Mouse (Mus musculus) lung, postnatal 0 days (tissue): ENCODE data around the gene Olfr220. TPM values are rescaled to one million over a fixed set of nuclear protein-coding genes. Genes with fewer than 3 reads are reported as not detected.

Experiments used
- ATAC-seq: fragments of 200-750 bp; cut with Nextera tagmentation; 2 replicates; pipeline ENCODE4 v1.8.0; 2017; ENCODE audit warnings: moderate library complexity
- DNase-seq: peaks from one replicate; pipeline ENCODE4 v3.0.0-alpha.2; 2016; ENCODE audit warnings: low spot score
- H3K27ac ChIP-seq: fragments of 300-500 bp; sonication (generic); 2 replicates; pipeline ENCODE4 v1.5.1; 2014; ENCODE audit warnings: antibody characterized with exemption, mild to moderate bottlenecking, low read length, mixed read lengths
- H3K27me3 ChIP-seq: fragments of 300-500 bp; sonication (generic); replicated peaks from 2 replicates; pipeline ENCODE4 v1.6.1; 2014; ENCODE audit warnings: low read length, mixed read lengths; ENCODE audit not compliant: insufficient read depth
- H3K36me3 ChIP-seq: fragments of 300-500 bp; sonication (generic); 2 replicates; pipeline ENCODE4 v1.6.1; 2014; ENCODE audit warnings: low read length, mixed read lengths; ENCODE audit not compliant: insufficient read depth
- H3K4me1 ChIP-seq: fragments of 300-500 bp; sonication (generic); 2 replicates; pipeline ENCODE4 v1.6.1; 2014; ENCODE audit warnings: antibody characterized with exemption, low read depth, low read length, mixed read lengths; ENCODE audit not compliant: insufficient read depth
- H3K4me2 ChIP-seq: fragments of 300-500 bp; sonication (generic); replicated peaks from 2 replicates; pipeline ENCODE4 v1.6.1; 2014; ENCODE audit warnings: low read depth, mild to moderate bottlenecking, low read length, moderate library complexity, mixed read lengths
- H3K4me3 ChIP-seq: fragments of 300-500 bp; sonication (generic); 2 replicates; pipeline ENCODE4 v1.5.1; 2014; ENCODE audit warnings: low read depth, low read length
- H3K9ac ChIP-seq: fragments of 300-500 bp; sonication (generic); replicated peaks from 2 replicates; pipeline ENCODE4 v1.6.1; 2014; ENCODE audit warnings: low read depth, mild to moderate bottlenecking
- H3K9me3 ChIP-seq: fragments of 300-500 bp; sonication (generic); 2 replicates; pipeline ENCODE4 v1.6.1; 2016; ENCODE audit warnings: low read length, mixed read lengths
- CTCF ChIP-seq: IDR thresholded peaks from 2 replicates; pipeline ENCODE4 v1.5.1; 2016; ENCODE audit warnings: antibody characterized with exemption, mild to moderate bottlenecking
- EP300 ChIP-seq: IDR thresholded peaks from 2 replicates; pipeline ENCODE4 v1.6.1; 2016; ENCODE audit warnings: antibody characterized with exemption, mild to moderate bottlenecking, control low read depth
- WGBS: fragments of 180-500 bp; shearing (Covaris S2); extraction: QIAGEN DNeasy Blood & Tissue Kit; methylation state at CpG from one replicate; pipeline ENCODE4 v1.1.7; 2014; 5-methylcytosine and 5-hydroxymethylcytosine counted together
- polyA plus RNA-seq: library from polyadenylated mRNA; unstranded; fragments of >200 nt; fragmentation: Nextera tagmentation; extraction: Ambion mirVana; gene quantifications from 2 replicates; pipeline ENCODE4 v1.2.1, GENCODE M21; 2015

Gene Olfr220
- polyA plus RNA-seq, 1 experiment from 2014 or later: not detected

DNA sequence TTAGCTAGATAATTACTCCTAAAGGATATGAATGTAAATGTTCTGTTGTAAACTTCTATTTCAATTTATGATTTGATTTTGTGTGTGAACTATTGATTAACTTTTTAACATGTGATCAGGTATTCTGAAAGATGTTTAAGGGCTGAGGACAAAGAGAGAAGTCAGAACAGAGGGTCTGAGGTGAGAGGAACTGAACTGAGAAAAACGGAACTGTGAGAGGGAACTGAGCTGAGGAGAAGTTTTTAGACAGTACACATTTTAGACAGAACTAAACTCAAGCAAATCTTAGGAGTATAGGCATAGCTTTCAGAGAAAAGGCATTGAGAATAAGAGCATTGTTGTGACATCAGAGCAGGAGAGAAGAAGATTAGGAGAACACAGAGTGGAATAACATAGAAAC lies 7.8 kb upstream of the Olfr220 start:
- no peak for DNase-seq

DNA sequence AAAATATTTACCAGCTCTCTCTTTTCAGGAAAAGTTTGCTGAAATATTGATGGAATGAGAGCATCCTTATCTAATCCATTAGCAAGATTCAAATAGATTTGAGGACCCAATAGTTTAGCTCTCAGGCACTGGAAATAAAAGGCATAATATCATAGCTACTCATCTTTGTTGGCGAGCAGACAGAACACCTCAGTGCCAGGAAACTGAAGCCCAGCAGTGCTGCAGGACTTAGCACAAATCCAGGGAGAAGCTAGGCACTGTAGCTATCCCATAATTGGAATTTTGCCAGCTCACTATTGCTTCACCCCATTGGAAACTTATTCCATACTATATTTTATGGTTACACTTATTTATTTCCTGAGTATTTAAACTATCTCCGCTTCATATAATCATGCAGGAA lies 13.2 kb downstream of the Olfr220 start:
- no peaks in the 10 kb centered on the region for H3K27me3 ChIP-seq
- H3K4me1 ChIP-seq: no peaks in the 10 kb centered on the region
- no peaks in the 10 kb centered on the region for H3K9me3 ChIP-seq
- DNase-seq: no peak
- no peak overlapping the region for H3K27ac ChIP-seq
- H3K4me3 ChIP-seq: no peak overlapping the region
- WGBS: 82% methylated on average over 2 of the region's 2 CpGs
- H3K4me2 ChIP-seq: no peak overlapping the region
- H3K9ac ChIP-seq: no peak overlapping the region
- TF ChIP-seq EP300 (no peak), CTCF (no peak)
- no peaks in the 10 kb centered on the region for H3K36me3 ChIP-seq
- ATAC-seq: no peak

More for the DNA sequence above, 7.8 kb upstream of the Olfr220 start:
- no peak overlapping the region for H3K4me2 ChIP-seq
- H3K27ac ChIP-seq: no peak overlapping the region
- H3K9ac ChIP-seq: no peak overlapping the region
- H3K4me1 ChIP-seq: no peaks in the 10 kb centered on the region
- 38% methylated on average over 1 of the region's 1 CpGs for WGBS
- TF ChIP-seq EP300 (no peak), CTCF (no peak)
- H3K27me3 ChIP-seq: no peaks in the 10 kb centered on the region
- ATAC-seq: no peak
- H3K4me3 ChIP-seq: no peak overlapping the region
- no peaks in the 10 kb centered on the region for H3K36me3 ChIP-seq
- H3K9me3 ChIP-seq: no peaks in the 10 kb centered on the region

DNA sequence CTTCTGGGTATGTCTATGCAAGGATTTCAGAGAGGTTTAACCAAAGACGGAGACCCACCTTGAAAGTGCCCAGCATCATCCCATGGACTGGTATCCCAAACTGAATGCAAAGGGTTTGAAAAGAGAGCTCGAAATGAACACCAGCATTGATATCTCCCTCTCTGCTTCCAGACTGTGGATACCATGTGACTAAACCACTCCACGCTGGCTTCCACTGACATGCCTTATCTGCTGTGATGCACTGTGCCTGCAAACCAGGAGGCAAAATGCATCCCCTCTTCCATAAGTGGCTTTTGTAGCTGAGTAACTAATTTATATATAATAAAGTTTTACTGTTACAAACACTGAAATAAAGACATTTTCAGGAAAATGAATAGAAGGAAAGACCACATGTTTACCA lies 23.5 kb downstream of the Olfr220 start:
- no peak overlapping the region for H3K4me3 ChIP-seq
- DNase-seq (no peak), ATAC-seq (no peak)
- H3K27ac ChIP-seq: no peak overlapping the region
- H3K27me3 ChIP-seq: no peaks in the 10 kb centered on the region
- no peaks in the 10 kb centered on the region for H3K9me3 ChIP-seq
- TF ChIP-seq CTCF (no peak), EP300 (no peak)
- no peak overlapping the region for H3K9ac ChIP-seq
- WGBS: 74% methylated on average over 3 of the region's 3 CpGs
- no peaks in the 10 kb centered on the region for H3K4me1 ChIP-seq
- H3K4me2 ChIP-seq: no peak overlapping the region
- H3K36me3 ChIP-seq: no peaks in the 10 kb centered on the region

DNA sequence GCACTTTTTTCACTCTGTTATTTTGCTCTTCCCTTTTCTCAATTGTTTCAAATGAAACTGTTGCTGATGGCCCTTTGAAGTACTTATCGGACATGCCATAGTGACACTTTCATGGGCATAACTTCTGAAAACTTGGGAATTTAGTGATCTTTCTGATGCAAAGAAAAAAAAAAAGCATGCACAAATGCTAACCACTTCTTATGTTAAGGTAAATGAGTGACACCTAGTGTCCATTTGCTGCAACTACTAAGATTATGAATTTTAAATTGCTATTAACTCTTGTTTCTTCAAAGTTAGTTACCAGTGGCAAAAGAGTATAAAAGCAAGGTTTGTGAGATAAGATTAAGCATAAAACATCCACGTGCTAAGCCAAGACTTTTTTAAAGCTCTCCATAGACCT lies 24.4 kb downstream of the Olfr220 start:
- peak; percentile 36 for DNase-seq
- Histone ChIP-seq H3K4me2 (no peak overlapping the region), H3K27ac (no peak overlapping the region), H3K4me1 (no peaks in the 10 kb centered on the region), H3K27me3 (no peaks in the 10 kb centered on the region), H3K4me3 (no peak overlapping the region), H3K9me3 (no peaks in the 10 kb centered on the region), H3K36me3 (no peaks in the 10 kb centered on the region), H3K9ac (no peak overlapping the region)
- WGBS: 22% methylated on average over 2 of the region's 2 CpGs
- ATAC-seq: no peak
- peak; percentile 64 for TF ChIP-seq CTCF
- no peak for TF ChIP-seq EP300

DNA sequence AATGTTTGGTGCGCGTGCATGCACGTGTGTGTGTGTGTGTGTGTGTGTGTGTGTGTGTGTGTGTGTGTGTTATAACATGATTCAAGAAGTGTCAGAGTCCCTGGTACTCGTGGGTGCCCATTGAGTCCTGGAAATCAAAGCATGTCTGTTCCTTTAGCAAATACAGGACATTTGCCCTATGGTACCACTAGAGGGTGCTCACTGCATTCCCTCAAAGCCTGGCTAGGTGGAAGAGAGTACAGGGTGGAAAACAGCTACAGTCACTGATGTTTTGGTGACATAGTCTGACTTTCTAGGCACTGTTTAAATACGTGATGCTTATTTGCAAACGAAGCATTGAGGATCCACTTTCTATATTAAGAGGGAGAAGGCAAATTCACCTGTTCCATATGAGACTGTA lies 27.9 kb downstream of the Olfr220 start:
- no peak for TF ChIP-seq EP300
- TF ChIP-seq CTCF: peak; percentile 89
- H3K4me1 ChIP-seq: no peaks in the 10 kb centered on the region
- DNase-seq: peak; percentile 69
- H3K27ac ChIP-seq: no peak overlapping the region
- H3K4me2 ChIP-seq: no peak overlapping the region
- H3K36me3 ChIP-seq: no peaks in the 10 kb centered on the region
- H3K9ac ChIP-seq: no peak overlapping the region
- H3K9me3 ChIP-seq: no peaks in the 10 kb centered on the region
- H3K27me3 ChIP-seq: no peaks in the 10 kb centered on the region
- 6% methylated on average over 6 of the region's 6 CpGs for WGBS
- no peak overlapping the region for H3K4me3 ChIP-seq
- ATAC-seq: no peak

DNA sequence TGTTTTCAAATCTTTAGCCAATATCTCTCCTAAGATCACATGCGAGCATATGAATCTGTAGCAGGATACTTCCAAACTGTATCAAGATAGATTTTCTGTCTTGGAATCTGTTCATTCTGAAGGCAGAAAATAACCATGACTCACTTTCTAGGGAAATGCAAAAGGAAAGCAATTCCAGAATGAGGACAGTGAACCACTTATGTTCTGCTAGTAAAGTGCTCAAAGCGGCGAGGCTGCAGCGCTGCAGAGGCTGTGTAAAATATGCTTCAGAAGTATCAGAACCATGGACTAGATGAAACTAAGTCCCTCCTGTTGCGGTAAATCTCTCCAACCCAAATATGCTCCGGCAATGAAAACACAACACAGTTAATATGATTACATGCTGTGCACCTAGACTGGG lies 40.7 kb downstream of the Olfr220 start:
- Histone ChIP-seq H3K36me3 (no peaks in the 10 kb centered on the region), H3K27ac (no peak overlapping the region), H3K9me3 (no peaks in the 10 kb centered on the region), H3K4me3 (no peak overlapping the region), H3K27me3 (no peaks in the 10 kb centered on the region), H3K4me2 (no peak overlapping the region), H3K9ac (no peak overlapping the region), H3K4me1 (no peaks in the 10 kb centered on the region)
- ATAC-seq: no peak
- TF ChIP-seq CTCF (no peak), EP300 (no peak)
- 91% methylated on average over 6 of the region's 6 CpGs for WGBS
- DNase-seq: no peak

DNA sequence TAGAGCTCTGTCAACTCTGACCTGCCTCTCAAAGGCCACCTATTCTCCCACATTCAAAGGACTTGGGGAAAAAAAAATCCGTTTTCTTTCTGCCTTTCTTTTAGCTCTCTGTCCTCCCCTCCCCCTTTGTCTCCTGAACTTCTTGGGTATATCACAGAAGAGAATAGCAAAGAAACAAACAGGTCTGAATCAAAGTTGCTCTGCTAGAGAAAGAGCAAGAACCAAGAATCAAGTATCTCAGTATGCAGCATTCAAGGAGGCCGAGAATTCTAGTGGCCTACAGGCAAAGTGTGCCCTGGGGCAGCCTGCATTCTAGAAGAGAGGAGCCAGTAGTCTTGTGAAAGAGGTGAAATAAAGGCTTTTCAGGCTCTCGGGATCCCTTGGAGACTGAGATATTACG lies 58.2 kb downstream of the Olfr220 start:
- ATAC-seq (no peak), DNase-seq (no peak)
- H3K9me3 ChIP-seq: no peaks in the 10 kb centered on the region
- TF ChIP-seq EP300: no peak
- no peak for TF ChIP-seq CTCF
- H3K4me3 ChIP-seq: no peak overlapping the region
- peaks cover 10% of the 10 kb centered on the region for H3K27me3 ChIP-seq
- H3K4me2 ChIP-seq: no peak overlapping the region
- H3K4me1 ChIP-seq: peaks cover 3% of the 10 kb centered on the region; the same call in 1 of the 2 replicates
- no peaks in the 10 kb centered on the region for H3K36me3 ChIP-seq
- H3K27ac ChIP-seq: no peak overlapping the region
- WGBS: 46% methylated on average over 4 of the region's 4 CpGs
- no peak overlapping the region for H3K9ac ChIP-seq

Other genes with a start within 250 kb of the Olfr220 start
- not detected in 2 replicates for gene Olfr419, start 190.0 kb upstream of the Olfr220 start, polyA plus RNA-seq
- gene Mptx1, start 111.6 kb upstream of the Olfr220 start, polyA plus RNA-seq: not detected in 2 replicates
- gene Olfr417, start 77.0 kb upstream of the Olfr220 start, polyA plus RNA-seq: not detected in 2 replicates
- gene Olfr248, start 51.0 kb upstream of the Olfr220 start, polyA plus RNA-seq: not detected in 2 replicates
- not detected in 2 replicates for gene Olfr414, start 18.0 kb upstream of the Olfr220 start, polyA plus RNA-seq
- 0.26 and 0.33 TPM in 2 replicates for gene Fmn2, start 59.7 kb downstream of the Olfr220 start, polyA plus RNA-seq